Comparison of ENCODE assay signal across 16 mouse cellular contexts in the genomic region with DNA sequence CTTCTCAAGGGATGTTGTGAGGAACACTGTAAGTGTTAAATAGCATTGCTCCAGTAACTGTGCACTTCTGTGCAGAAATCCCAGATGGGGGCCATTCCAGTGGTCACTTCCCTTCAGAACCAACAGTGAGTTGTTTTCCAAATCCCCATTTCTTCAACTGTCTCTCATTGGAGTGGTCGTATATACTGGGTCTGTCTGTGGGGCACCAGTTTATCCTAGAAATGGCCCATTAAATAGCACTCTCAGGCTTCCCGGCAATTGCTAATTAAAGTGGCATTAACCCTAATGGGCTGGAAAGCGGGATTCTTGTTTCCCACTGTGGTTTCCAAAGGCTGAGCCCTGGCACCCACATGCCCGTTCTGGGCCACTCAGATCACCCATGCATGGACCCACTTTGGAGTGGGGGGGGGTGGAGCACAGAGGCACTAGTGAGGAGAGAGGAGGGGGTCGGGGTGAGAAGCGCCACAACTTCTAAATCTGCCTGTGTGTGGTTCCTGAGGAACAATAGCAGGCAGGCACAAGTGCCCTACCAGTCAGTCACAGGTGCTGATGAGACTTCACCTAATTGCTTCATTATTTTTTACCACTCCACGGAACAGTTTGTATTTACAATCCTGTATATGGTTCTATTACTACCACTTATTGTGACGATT.
DNase-seq lines count a peak whose midpoint lies in the region; ATAC-seq and TF ChIP-seq lines count a peak whose summit lies in the region.
"Had no signal": no experiment of that assay in that cellular context is flagged by ENCODE, and none has a peak within 500 bp of the region (broad histone marks: within the 10 kb centered on the region; RNA-seq: fewer than 3 reads in every experiment).

No protein-coding gene starts in this region.

- no peak overlapping the region for H3K9ac ChIP-seq in embryonic facial prominence, embryonic 13.5 days
- no peak overlapping the region for H3K9ac ChIP-seq in forebrain, embryonic 13.5 days
- H3K9ac ChIP-seq: limb, embryonic 15.5 days had no signal

- 34% methylated on average over 8 of the region's 8 CpGs for WGBS in kidney, adult 2 months
- WGBS in embryonic facial prominence, embryonic 13.5 days: 21% methylated on average over 8 of the region's 8 CpGs
- 4% methylated on average over 8 of the region's 8 CpGs for WGBS in forebrain, embryonic 13.5 days
- WGBS in limb, embryonic 10.5 days: 24% methylated on average over 8 of the region's 8 CpGs

- no peak overlapping the region for H3K27ac ChIP-seq in kidney, adult 2 months (ENCODE audit: insufficient read depth, low read depth, low read length)
- no peak overlapping the region for H3K27ac ChIP-seq in embryonic facial prominence, embryonic 13.5 days
- 0 out of 2 replicates have a peak overlapping the region, but pooled peaks have one; percentile 15 for H3K27ac ChIP-seq in forebrain, embryonic 13.5 days
- H3K27ac ChIP-seq in limb, embryonic 10.5 days: peak overlapping the region; percentile 11; the same call in 1 of the 2 replicates
- H3K27ac ChIP-seq: limb, embryonic 15.5 days had no signal

- ATAC-seq in embryonic facial prominence, embryonic 13.5 days (ENCODE audit: insufficient number of reproducible peaks, insufficient read depth, low FRiP score, low TSS enrichment, low read depth): no peak; the same call in 1 of the 2 replicates
- peak; percentile 66 for ATAC-seq in forebrain, embryonic 13.5 days
- ATAC-seq in granulocyte monocyte progenitor cell, adult 5-6 weeks (replicated peaks; ENCODE audit: poor library complexity, severe bottlenecking): no peak
- no peak for ATAC-seq in megakaryocyte progenitor cell, adult 5-6 weeks (replicated peaks; ENCODE audit: poor library complexity)
- ATAC-seq: intestine, postnatal 0 days had no signal

- H3K9me3 ChIP-seq in embryonic facial prominence, embryonic 13.5 days: no peaks in the 10 kb centered on the region
- H3K9me3 ChIP-seq in forebrain, embryonic 13.5 days (replicated peaks): no peaks in the 10 kb centered on the region
- H3K9me3 ChIP-seq in limb, embryonic 10.5 days (replicated peaks): no peaks in the 10 kb centered on the region
- H3K9me3 ChIP-seq: G1E; limb, embryonic 15.5 days had no signal

- H3K4me2 ChIP-seq in embryonic facial prominence, embryonic 13.5 days: peak overlapping the region; percentile 36
- H3K4me2 ChIP-seq in forebrain, embryonic 13.5 days: peak overlapping the region; percentile 48
- H3K4me2 ChIP-seq: limb, embryonic 15.5 days had no signal

- no peaks in the 10 kb centered on the region for H3K4me1 ChIP-seq in kidney, adult 2 months (ENCODE audit: control insufficient read depth, insufficient read depth, low read length)
- H3K4me1 ChIP-seq in embryonic facial prominence, embryonic 13.5 days: peaks cover 27% of the 10 kb centered on the region
- peaks cover 41% of the 10 kb centered on the region for H3K4me1 ChIP-seq in forebrain, embryonic 13.5 days
- H3K4me1 ChIP-seq in limb, embryonic 10.5 days: peaks cover 65% of the 10 kb centered on the region

- TF ChIP-seq CTCF in kidney, adult 2 months (conservative IDR thresholded peaks at IDR 0.05; ENCODE audit: insufficient read depth, insufficient read length, low read depth, low read length): no peak

- no peak overlapping the region for H3K4me3 ChIP-seq in kidney, adult 2 months (ENCODE audit: insufficient read depth, low read depth, low read length)
- no peak overlapping the region for H3K4me3 ChIP-seq in embryonic facial prominence, embryonic 13.5 days
- 0 out of 2 replicates have a peak overlapping the region, but pooled peaks have one; percentile 1 for H3K4me3 ChIP-seq in forebrain, embryonic 13.5 days
- no peak overlapping the region for H3K4me3 ChIP-seq in limb, embryonic 10.5 days
- H3K4me3 ChIP-seq: erythroblast, embryonic 14.5 days; limb, embryonic 15.5 days had no signal

- TF ChIP-seq POLR2A in kidney, adult 2 months (IDR thresholded peaks at IDR 0.05; ENCODE audit: low read depth, low read length): no peak

- DNase-seq in kidney, adult 2 months: peak; percentile 6
- DNase-seq in kidney, adult 11 months: no peak
- DNase-seq in limb, embryonic 10.5 days (ENCODE audit: low spot score): no peak
- DNase-seq in thymus, adult 18-20 months: no peak
- DNase-seq: cerebellum, adult 11 months; gastrocnemius, adult 2 months; heart, postnatal 14 days; lung, adult 2 months had no signal

- H3K27me3 ChIP-seq in kidney, adult 2 months (replicated peaks; ENCODE audit: control insufficient read depth, insufficient read depth, low read length): no peaks in the 10 kb centered on the region
- H3K27me3 ChIP-seq in embryonic facial prominence, embryonic 13.5 days: peaks cover 70% of the 10 kb centered on the region
- peaks cover 58% of the 10 kb centered on the region for H3K27me3 ChIP-seq in forebrain, embryonic 13.5 days
- H3K27me3 ChIP-seq in limb, embryonic 10.5 days (ENCODE audit: low read depth, poor library complexity, severe bottlenecking): peaks cover 90% of the 10 kb centered on the region

- no peaks in the 10 kb centered on the region for H3K36me3 ChIP-seq in kidney, adult 2 months (ENCODE audit: control insufficient read depth, insufficient read depth, low read length)
- H3K36me3 ChIP-seq in embryonic facial prominence, embryonic 13.5 days: no peaks in the 10 kb centered on the region
- no peaks in the 10 kb centered on the region for H3K36me3 ChIP-seq in forebrain, embryonic 13.5 days (ENCODE audit: poor library complexity, severe bottlenecking)
- H3K36me3 ChIP-seq in limb, embryonic 10.5 days: no peaks in the 10 kb centered on the region
- H3K36me3 ChIP-seq: G1E; limb, embryonic 15.5 days had no signal

Comparison
In these comparisons a context has a peak if more than half of its experiments do, and no peak if none do; other contexts are left out.
1. H3K27ac ChIP-seq: peak in forebrain, embryonic 13.5 days (single experiment) and limb, embryonic 10.5 days (single experiment); none in kidney, adult 2 months (single experiment) and embryonic facial prominence, embryonic 13.5 days (single experiment).